Mouse (Mus musculus) ovary, adult 18-20 months (tissue): Measurements from ENCODE around the gene Grasp.

ENCODE experiments used
- DNase-seq: peaks from one replicate; pipeline ENCODE4 v3.0.0; 2022; ENCODE audit warnings: low spot score, mixed read lengths

The Grasp gene

DNA sequence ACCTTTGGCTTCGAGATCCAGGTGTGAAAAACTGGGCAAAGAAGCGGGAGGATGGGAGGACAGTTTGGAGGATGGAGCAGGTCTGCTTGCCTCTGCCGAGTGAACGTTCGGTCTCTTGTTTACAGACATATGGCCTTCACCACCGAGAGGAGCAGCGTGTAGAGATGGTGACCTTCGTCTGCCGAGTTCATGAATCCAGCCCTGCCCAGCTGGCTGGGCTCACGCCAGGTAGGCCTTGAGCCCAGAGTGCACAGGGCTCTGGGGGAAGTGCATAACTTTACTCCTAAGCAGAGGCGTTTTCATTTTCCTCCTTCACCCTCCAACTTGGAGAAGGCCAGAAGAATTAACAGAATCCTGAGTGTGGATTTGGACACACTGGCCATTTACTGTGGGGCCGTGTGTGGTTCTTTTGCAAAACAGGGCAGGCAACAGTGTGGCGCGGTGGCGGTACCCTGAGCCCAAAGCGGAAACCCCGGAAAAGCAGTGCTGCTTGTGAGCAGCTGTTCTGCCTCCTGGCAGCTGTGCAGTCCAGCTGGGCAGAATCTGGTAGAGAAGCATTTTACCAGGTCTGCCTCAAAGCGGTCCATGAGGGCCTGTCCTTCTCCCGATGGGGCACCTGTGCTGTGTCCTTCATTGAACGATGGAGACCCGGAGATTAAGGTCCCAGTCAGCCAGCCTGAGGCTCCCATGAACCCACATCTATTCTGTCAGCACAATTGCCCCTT is 5.0 kb downstream of the Grasp start:
- DNase-seq: peak; percentile 86

DNA sequence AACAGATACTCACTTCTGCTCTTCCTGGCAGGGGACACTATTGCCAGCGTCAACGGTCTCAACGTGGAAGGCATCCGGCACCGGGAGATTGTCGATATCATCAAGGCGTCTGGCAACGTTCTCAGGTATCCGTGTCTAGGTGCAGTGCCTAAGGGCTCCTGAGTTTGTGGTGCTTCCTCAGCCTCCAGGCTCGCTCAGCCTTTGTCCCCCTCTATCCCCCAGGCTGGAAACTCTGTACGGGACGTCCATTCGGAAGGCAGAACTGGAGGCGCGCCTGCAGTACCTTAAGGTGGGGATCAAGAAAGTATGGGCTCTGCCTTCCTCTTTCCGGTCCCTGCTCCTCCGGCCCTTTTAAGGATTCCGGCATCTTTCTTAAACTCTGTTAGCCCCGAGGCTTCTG is 6.5 kb downstream of the Grasp start:
- DNase-seq: no peak

DNA sequence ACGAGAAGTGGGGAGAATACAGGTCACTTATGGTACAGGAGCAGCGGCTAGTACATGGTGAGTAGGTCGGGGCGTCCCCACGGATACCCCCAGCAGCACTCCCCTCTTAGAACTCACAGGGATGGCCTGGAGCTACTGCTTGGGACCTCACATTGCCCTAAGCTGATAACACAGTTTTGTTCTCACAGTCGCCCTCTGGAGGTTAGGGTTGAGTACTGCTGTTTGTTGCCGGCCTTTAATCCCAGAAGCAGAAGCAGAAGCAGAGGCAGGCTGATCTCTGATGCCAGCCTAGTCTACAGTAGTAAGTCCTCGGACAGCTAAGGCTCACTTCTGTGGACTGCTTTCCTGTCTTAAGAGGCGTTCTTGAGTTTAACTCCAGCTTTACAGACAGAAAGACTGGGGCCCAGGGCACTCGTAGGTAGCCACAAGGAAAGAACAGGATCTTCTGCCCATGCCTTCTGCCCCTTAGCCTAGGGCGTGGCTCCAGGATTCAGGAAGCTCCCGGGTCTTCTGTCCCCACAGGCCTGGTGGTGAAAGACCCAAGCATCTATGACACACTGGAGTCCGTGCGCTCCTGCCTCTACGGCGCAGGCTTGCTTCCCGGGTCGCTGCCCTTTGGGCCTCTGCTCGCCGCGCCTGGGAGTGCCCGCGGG is 7.1 kb downstream of the Grasp start:
- no peak for DNase-seq

DNA sequence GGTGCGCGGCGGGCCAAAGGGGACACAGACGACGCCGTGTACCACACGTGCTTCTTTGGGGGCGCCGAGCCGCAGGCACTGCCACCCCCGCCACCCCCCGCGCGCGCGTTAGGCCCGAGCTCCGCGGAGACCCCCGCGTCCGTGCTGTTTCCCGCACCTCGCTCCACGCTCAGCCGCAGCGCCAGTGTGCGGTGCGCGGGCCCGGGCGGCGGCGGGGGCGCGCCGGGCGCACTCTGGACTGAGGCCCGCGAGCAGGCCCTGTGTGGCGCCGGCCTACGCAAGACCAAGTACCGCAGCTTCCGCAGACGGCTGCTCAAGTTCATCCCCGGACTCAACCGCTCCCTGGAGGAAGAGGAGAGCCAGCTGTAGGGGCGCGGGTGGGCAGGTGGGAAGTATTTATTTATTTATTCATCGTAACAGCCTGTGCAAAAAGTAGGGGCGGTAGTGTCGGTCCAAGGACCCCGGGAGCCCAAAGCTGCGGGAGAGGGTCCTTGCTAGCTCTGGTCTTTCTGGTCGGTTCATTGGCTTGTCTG is 7.7 kb downstream of the Grasp start:
- DNase-seq: no peak

DNA sequence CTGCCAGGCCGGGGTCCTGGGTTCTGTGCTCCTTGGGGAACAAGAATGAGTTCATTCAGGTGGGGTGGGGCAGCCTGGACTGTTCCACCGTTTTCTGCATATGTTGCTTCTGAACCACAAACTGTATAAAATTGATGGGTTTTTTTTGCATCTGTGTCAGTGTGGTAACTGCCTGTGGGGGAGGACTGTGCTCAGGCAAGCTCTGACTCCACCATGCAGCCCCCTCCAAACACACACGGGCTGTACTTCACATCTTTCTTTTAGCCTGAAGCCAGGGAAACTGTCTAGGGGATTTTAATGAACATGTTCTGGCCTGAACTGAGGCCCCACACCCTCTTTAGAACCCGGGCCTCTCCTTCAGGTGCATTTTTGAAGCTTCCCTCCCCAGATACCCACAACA is 8.6 kb downstream of the Grasp start:
- DNase-seq: no peak

DNA sequence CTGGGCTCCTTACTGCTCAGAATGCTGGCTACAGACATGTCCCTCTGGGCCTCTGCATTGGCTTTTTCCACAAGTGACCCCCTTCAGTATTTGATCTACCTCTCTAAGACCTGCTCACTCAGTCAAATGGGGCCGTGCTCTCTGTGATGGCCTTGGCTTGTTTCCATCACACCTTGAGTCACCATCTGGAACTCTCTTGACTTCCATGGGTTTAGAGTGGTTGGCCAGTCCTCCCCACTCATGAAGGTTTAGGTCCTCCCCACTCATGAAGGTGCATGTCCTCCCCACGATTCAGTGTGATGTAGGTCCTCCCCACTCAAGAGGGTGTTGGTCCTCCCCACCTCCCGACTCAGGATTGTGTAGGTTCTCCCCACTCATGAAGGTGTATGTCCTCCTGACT is 9.2 kb downstream of the Grasp start:
- DNase-seq: no peak

DNA sequence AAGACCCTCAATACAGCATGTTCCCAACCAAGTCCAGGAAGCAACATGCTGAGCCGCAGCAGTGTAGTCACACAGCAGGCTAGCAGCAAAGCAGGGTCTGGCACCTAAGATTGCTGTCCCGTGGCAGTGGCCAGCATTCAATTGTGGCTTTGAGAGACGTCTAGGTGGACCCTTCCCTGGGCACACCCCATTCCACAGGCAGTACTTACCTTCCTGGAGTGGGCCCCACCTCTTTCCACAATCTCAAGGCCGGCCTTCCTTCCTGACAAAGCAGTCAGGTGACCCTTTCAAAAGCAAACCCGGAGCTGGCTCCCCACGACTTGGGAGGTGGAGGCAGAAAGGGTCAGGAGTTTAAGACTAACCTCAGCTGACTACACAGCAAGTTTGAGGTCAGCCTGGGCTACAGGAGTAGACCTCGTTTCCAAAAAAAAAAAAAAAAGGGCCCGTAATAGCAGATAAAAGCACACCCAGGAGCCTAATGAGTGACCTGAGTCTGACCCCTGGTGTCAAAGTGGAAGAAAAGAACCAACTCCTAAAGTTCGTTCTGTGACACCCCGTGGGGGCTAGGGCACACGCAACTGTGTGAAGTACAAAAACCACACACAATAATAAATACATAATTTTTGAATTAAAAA is 9.8 kb downstream of the Grasp start:
- DNase-seq: no peak

DNA sequence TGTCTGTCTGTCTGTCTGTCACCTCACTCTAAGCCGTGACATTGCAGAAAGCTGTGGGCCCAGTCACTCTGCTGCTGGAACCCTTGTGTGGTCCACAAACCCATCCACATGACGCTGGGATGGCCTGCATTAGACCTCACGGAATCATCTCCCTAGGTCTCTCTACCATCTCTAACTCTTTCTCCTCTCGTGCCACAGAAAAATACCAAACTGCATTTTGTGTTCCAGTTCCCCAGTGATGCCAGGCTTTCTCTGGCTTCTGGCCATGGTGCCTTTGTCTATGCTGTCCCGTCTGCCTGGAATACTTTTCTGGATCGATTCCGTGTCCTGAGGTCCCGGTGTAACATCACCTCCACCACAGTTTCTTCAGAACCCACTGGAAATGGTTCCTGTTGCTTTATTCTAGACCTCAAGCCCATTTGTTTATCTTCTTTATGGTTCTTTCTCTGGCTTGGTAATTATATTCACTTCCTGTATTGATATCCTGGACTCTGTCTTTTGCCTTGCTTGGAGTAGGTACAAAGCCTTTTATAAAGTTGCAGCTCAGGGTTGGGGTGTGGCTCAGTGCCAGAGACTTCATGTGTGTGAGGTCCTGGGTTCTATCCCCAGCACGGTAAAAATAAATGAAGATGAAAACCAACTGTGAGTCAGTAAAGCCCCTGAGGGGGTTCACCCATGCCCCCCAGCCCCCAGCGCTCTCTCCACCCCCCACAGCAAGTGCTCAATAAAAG is 10.8 kb downstream of the Grasp start:
- no peak for DNase-seq

DNA sequence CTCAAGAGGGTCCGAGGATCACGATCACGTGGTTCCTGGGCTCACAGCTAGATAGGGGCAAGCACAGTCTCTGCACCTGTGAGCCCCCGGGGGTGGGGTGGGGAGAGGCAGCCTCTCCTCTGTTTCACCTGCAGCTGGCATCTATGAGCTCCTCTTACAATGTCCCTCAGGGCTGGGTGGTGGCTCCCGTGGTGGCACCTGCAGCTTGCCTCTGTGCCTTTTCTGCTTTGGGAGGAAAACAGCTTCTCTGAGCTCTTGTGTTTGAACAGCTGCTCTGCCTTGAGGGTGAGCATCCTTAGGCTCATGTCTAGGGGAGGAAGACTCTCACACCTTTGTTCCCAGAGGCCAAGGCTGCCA is 11.3 kb downstream of the Grasp start:
- DNase-seq: no peak

DNA sequence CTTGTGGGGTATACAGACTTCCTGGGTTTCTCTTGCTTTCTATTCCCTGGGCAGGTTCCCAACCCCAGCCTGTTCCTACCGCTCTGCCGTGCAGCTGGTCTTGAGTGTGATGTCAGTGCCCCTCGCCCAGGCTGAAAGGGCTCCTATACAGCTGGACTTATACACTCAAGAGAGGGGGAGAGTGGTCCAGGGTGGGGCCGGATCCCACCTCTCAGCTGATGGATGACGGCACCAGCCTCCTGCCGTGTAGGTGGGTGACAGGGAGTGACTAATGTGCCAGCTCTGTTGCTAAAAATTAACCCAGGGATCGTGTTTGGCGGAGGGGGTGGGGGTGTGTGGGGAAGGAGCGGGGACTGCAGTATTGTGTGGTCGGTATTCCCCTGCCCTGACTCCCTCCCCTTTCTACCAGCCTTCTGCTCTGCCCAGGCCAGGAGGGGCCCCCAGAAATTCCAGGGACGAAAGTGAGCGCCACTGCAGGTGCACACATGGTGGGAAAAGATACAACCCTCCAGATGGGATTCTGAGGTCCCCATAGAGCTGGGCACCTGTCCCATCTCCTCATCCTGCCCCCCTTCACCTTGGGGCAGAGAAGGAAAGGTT is 11.8 kb downstream of the Grasp start:
- DNase-seq: no peak

DNA sequence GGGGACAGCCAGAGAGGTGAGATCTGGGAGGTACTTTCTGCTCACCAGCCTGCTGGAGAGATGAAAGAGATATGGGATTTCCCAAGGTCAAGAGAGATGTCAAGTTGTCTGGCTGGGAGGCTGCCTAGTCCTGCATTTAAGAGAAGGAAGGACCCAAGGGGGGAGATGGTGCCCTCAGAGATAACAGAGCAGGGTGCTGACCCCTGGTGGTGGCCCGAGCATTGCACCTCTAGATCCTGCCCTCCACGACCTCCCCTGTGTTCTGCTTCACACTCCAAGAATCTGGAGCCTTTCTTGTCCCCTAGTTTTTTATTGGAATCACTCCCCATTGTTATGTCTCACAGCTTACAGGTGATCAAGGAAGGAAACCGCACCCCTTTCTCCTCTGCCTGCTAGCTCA is 12.9 kb downstream of the Grasp start:
- DNase-seq: no peak

DNA sequence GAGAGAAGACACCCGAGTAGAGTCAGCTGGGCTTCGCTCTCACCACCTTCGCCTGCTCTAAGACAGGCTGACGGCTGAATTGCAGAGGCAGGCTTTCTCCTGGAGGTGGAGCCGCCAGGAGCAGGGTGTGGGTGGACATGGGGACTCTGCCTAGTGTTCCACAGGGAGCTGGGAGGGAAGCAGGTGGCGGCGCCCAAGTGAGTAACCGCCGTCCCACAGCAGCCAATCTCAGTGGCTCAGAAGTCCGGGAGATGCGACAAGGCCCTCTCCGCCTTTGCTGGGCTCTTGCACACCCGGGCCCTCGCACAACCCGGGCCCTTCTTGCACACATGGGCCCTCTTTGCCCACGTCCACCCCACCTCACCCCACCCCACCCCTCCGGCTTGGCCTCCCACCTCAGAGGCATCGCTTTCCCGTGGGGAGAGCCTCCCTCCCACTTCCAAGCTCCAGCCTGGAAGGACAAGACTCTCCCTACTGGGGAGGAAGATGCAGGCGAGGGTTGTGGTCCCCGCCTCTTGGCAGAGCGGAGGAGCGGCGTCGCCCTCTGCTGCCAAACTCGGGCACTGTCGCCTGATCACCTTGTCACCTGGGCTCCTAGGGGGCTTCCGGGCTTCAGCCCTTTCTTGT is 15.0 kb downstream of the Grasp start:
- no peak for DNase-seq

DNA sequence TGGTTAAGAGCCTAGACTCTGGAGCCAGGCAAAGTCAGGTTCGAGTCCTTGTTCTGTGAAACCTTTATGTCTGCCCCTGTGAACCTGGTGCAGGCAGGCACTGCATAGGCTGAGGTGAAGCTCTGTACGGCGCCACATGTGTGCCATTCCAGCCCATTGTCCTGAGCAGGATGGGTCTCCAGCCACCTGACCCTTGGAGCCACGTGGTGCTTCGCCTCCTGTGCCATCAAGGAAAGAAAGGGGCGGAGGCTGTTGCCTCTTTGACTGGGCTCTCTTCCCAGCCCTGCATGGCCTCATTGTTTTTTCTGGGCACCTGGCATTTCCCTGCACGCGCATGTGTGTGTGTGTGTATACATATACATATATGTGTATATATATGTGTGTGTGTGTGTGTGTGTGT is 15.8 kb downstream of the Grasp start:
- DNase-seq: no peak

DNA sequence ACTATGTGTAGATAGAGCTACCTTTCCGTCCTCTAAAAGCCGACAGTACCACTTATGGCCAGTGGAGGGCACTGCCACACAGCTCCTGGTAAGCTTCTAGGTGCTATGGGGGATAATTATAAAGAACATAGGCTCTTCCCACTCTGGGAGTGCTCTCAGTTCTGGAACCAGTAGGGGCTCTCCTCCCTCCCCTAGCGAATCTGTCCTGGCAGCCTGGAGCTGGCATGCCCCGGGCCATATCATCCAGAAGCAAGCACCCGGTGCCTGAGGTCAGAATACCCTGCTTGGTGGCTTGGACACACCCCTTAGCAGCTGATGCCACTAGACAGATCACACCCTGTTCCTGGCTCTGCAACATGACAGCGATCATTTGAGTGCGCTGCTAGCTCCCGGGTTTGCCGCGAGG is 16.8 kb downstream of the Grasp start:
- peak; percentile 76 for DNase-seq

DNA sequence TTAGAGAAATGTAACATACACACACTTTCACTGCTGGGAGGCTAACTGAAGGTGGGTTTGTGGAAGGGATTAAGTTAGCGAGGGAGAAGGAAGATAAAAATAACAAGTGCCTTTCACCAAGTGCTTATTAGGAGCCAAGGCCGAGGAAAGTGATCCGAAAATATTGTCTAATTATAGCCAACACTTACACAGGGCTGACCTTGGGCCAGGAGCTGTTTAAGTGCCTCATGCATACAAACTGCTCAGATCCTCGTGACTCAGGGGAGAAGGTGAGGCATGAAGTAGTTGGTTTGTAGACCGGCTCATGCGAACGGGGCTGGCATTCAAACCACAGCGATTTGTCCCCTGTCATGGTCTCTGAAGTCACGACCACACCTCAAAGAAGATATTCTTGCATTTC is 17.2 kb downstream of the Grasp start:
- peak; percentile 32 for DNase-seq

DNA sequence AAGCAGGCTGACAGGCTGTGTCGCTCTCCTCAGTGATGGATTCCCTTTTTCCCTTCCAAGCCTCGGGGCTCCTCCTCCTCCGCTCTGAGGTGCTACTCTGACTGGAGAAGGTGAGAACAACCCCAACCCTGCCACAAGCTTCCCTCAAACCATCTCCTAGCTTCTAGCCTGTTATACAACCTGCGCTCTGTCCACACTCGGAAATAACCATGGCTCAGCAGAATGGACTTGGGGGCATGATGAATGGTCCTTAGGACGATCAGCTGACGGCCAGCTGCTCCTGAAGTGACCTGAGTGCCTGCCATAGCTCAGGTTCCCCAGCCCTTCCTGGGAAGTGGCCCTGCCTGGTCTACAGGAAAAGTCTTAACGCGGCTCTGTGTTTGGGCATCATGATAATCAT is 17.9 kb downstream of the Grasp start:
- DNase-seq: no peak

DNA sequence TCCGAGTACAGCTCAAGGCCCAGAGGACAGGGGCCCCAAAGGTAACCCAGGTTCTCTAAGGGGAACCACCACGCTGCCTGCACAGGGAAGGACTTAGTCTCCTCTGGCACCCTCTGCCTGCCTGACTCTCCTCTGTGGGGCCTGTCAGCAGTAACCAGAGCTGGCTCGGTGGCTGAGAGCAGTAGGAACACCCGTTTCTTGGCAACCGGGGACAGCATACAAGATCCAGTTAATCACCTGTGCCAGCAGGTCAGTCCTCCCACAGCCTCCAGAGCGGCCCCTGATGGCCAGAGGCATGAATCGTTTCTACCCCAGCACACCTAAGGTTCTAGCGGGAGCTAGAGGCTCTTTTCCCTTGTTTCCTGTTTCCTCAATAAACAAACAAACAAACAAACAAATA is 18.7 kb downstream of the Grasp start:
- DNase-seq: peak; percentile 42

DNA sequence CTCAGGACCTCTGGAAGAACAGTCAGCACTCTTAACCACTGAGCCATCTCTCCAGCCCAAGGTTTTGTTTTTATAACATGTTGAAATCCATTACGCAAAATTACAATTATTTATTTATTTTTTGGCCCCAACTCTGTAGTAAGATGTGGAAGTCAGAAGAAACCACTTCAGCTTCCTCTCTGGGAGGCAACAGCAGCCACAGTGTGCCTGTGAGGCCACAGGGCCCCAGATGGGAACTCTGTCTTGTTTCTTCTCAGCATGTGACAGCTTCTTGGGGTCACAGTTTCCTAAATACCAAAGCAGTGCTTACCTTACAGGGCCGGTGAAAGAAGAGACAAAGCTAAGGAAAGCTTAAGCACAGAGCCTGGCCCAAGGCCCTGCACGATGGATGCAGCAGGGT is 20.0 kb downstream of the Grasp start:
- no peak for DNase-seq

DNA sequence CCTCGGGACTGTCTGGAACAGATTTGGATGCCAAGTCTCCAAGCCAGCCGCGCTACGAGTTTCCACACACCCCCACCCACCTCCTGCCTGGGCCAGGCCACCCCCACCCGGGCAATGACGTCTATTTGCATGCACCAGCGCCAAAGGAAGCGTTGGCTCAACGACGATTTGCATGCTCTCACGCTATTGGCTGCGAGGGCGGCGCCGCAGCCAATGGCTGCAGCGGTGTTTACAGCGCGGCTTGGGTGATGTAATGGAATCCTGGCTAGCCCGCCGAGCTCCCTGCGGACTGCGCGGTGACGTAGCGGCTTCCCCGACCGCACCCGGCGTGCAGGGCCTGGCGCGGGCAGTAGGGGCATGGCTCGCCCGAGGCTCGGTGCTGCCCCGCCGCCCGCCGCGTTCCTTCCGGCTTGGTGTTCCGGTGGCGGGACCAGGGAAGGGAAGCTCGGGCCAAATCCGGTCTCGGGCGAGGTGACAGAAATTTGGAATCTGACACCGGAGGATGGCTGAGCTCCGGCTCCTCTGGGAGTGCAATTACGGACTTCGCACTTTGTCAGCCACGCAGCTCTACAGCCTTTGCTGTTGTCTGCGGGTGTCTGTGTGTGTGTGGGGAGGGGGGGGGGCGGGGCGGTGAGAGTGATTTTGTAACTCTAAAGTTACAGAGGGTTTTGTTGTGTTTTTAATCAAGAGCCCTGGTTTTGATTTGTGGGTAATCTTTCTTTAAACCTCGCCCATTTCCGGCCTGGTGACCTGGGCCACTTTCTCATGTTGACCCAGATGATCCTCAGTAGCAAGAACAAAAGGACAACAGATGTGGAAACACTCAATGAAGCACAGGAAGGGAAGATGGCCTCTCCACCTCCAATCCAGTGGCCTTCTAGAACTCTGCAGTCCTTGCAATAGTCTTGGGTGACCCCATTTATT is 22.5 kb downstream of the Grasp start:
- DNase-seq: peak; percentile 98

DNA sequence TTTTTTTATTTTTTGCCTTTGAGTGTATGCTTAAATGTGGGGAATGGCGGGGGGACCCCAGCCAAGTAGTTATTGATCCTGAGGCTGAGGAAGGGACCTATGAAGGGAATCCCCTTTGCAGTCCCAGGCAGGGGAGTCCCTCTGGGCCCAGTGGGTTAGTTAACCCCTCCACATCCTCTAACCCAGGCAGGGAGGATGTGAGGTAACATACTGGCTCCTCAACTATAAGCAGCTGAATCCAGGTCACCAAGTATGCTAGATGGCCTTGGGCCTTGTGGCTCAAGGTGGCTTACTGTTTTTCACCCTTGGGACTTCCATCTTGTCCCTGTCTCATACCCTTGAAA is 23.1 kb downstream of the Grasp start:
- DNase-seq: no peak
